Mouse (Mus musculus) liver, adult 2 months (tissue): ENCODE measurements around the gene Psma5.

Source experiments
- CTCF ChIP-seq: fragments of 200-500 bp; IDR thresholded peaks from 2 replicates; pipeline ENCODE4 v1.5.1; 2011; ENCODE audit warnings: low read depth, low read length, control low read depth
- POLR2A ChIP-seq: fragments of 200-500 bp; IDR thresholded peaks from 2 replicates; pipeline ENCODE4 v1.6.1; 2011; ENCODE audit warnings: low read length, control low read depth; ENCODE audit not compliant: insufficient read depth; ENCODE audit errors: extremely low read depth

- TF ChIP-seq CTCF (no peak), POLR2A (no peak)
Measured at GRCm38 (mm10) chr3:108306387-108306786, 49.7 kb downstream of the Psma5 start.
